Mouse (Mus musculus): ENCODE data around the gene Rbck1. TPM values are rescaled to one million over a fixed set of nuclear protein-coding genes. Genes with fewer than 3 reads are reported as not detected.

The Rbck1 gene
- total RNA-seq, 1 experiment = 69.9 TPM

- Histone ChIP-seq H3K9me3 (ENCODE audit: control insufficient read depth, insufficient read depth, low read depth, low read length) (no peaks in the 10 kb centered on the region), H3K27ac (ENCODE audit: insufficient read depth, low read depth, low read length, poor library complexity, severe bottlenecking) (no peak overlapping the region), H3K4me3 (ENCODE audit: insufficient read depth in 1 of 2, low read depth in 1 of 2, low read length in 2 of 2, poor library complexity in 1 of 2, severe bottlenecking in 1 of 2) (no peak overlapping the region), H3K4me1 (ENCODE audit: control insufficient read depth in 2 of 2, insufficient read depth in 2 of 2, low read length in 2 of 2, poor library complexity in 1 of 2) (no peaks in the 10 kb centered on the region), H3K36me3 (ENCODE audit: control insufficient read depth, insufficient read depth, low read length, poor library complexity, severe bottlenecking) (peaks cover 10% of the 10 kb centered on the region), H3K9ac (ENCODE audit: insufficient read depth, low read depth, low read length, poor library complexity, severe bottlenecking) (no peak overlapping the region)
- in situ Hi-C loops (cut with MboI; ENCODE audit: low sequenced_read_pairs in 2 of 2, unreplicated experiment in 2 of 2) = no loop called here
- no peak for TF ChIP-seq HCFC1 (IDR thresholded peaks at IDR 0.05; ENCODE audit: borderline replicate concordance, insufficient read depth, low read length)
- TF ChIP-seq ZNF384 (IDR thresholded peaks at IDR 0.05; ENCODE audit: low read depth, low read length) = no peak
- TF ChIP-seq ZC3H11A (IDR thresholded peaks at IDR 0.05; ENCODE audit: borderline replicate concordance, low read depth, low read length) = no peak
- TF ChIP-seq MAFK (IDR thresholded peaks at IDR 0.05; ENCODE audit: insufficient read depth, low read depth, low read length) = no peak
- no peak for TF ChIP-seq CHD2 (IDR thresholded peaks at IDR 0.05; ENCODE audit: low read depth, low read length)
- DNase-seq (ENCODE audit: low read depth, low spot score) = no peak
Measured at GRCm38 (mm10) chr2:152287560-152287959, 44.9 kb downstream of the Rbck1 start.

- Histone ChIP-seq H3K9me3 (ENCODE audit: control insufficient read depth, insufficient read depth, low read depth, low read length) (no peaks in the 10 kb centered on the region), H3K36me3 (ENCODE audit: control insufficient read depth, insufficient read depth, low read length, poor library complexity, severe bottlenecking) (peaks cover 22% of the 10 kb centered on the region), H3K27ac (ENCODE audit: insufficient read depth, low read depth, low read length, poor library complexity, severe bottlenecking) (no peak overlapping the region), H3K4me1 (ENCODE audit: control insufficient read depth in 2 of 2, insufficient read depth in 2 of 2, low read length in 2 of 2, poor library complexity in 1 of 2) (no peaks in the 10 kb centered on the region), H3K9ac (ENCODE audit: insufficient read depth, low read depth, low read length, poor library complexity, severe bottlenecking) (no peak overlapping the region), H3K4me3 (ENCODE audit: insufficient read depth in 1 of 2, low read depth in 1 of 2, low read length in 2 of 2, poor library complexity in 1 of 2, severe bottlenecking in 1 of 2) (no peak overlapping the region)
- TF ChIP-seq CHD2 (IDR thresholded peaks at IDR 0.05; ENCODE audit: low read depth, low read length) (no peak), ZC3H11A (IDR thresholded peaks at IDR 0.05; ENCODE audit: borderline replicate concordance, low read depth, low read length) (no peak), MAFK (IDR thresholded peaks at IDR 0.05; ENCODE audit: insufficient read depth, low read depth, low read length) (no peak), ZNF384 (IDR thresholded peaks at IDR 0.05; ENCODE audit: low read depth, low read length) (no peak), HCFC1 (IDR thresholded peaks at IDR 0.05; ENCODE audit: borderline replicate concordance, insufficient read depth, low read length) (no peak)
- in situ Hi-C loops (cut with MboI; ENCODE audit: low sequenced_read_pairs in 2 of 2, unreplicated experiment in 2 of 2) = no loop called here
- no peak for DNase-seq (ENCODE audit: low read depth, low spot score)
Measured at GRCm38 (mm10) chr2:152281407-152281806, 51.0 kb downstream of the Rbck1 start.

- peaks cover 29% of the 10 kb centered on the region for H3K36me3 ChIP-seq (ENCODE audit: control insufficient read depth, insufficient read depth, low read length, poor library complexity, severe bottlenecking)
- DNase-seq (ENCODE audit: low read depth, low spot score) = no peak
- TF ChIP-seq ZC3H11A (IDR thresholded peaks at IDR 0.05; ENCODE audit: borderline replicate concordance, low read depth, low read length) (no peak), HCFC1 (IDR thresholded peaks at IDR 0.05; ENCODE audit: borderline replicate concordance, insufficient read depth, low read length) (no peak), ZNF384 (IDR thresholded peaks at IDR 0.05; ENCODE audit: low read depth, low read length) (no peak), MAFK (IDR thresholded peaks at IDR 0.05; ENCODE audit: insufficient read depth, low read depth, low read length) (no peak), CHD2 (IDR thresholded peaks at IDR 0.05; ENCODE audit: low read depth, low read length) (no peak)
- H3K27ac ChIP-seq (ENCODE audit: insufficient read depth, low read depth, low read length, poor library complexity, severe bottlenecking) = no peak overlapping the region
- peaks cover 0 to 3% of the 10 kb centered on the region in 2 experiments; a peak in 1 of 4 replicates for H3K4me1 ChIP-seq (ENCODE audit: control insufficient read depth in 2 of 2, insufficient read depth in 2 of 2, low read length in 2 of 2, poor library complexity in 1 of 2)
- in situ Hi-C loops (cut with MboI; ENCODE audit: low sequenced_read_pairs in 2 of 2, unreplicated experiment in 2 of 2) = no loop called here
- no peak overlapping the region for H3K4me3 ChIP-seq (ENCODE audit: insufficient read depth in 1 of 2, low read depth in 1 of 2, low read length in 2 of 2, poor library complexity in 1 of 2, severe bottlenecking in 1 of 2)
- no peak overlapping the region for H3K9ac ChIP-seq (ENCODE audit: insufficient read depth, low read depth, low read length, poor library complexity, severe bottlenecking)
- no peaks in the 10 kb centered on the region for H3K9me3 ChIP-seq (ENCODE audit: control insufficient read depth, insufficient read depth, low read depth, low read length)
Measured at GRCm38 (mm10) chr2:152273639-152274038, 58.8 kb downstream of the Rbck1 start.

Other genes with a start within 250 kb of the Rbck1 start
- gene Srxn1, start 227.1 kb downstream of the Rbck1 start, total RNA-seq (2012; rRNA removed) = 16.0 and 18.3 TPM in 2 replicates
- 22.4 and 54.6 TPM in 2 replicates for gene Tcf15, start 189.1 kb downstream of the Rbck1 start, total RNA-seq (2012; rRNA removed)
- 116 and 134 TPM in 2 replicates for gene Csnk2a1, start 105.8 kb downstream of the Rbck1 start, total RNA-seq (2012; rRNA removed)
- 18.7 and 20.2 TPM in 2 replicates for gene Tbc1d20, start 38.8 kb downstream of the Rbck1 start, total RNA-seq (2012; rRNA removed)
- 18.5 and 29.2 TPM in 2 replicates for gene Trib3, start 11.4 kb upstream of the Rbck1 start, total RNA-seq (2012; rRNA removed)
- gene Nrsn2, start 44.0 kb upstream of the Rbck1 start, total RNA-seq (2012; rRNA removed) = 2.1 and 3.3 TPM in 2 replicates
- gene Sox12, start 65.4 kb upstream of the Rbck1 start, total RNA-seq (2012; rRNA removed) = 7.4 and 9.1 TPM in 2 replicates
- 21.4 and 22.9 TPM in 2 replicates for gene Zcchc3, start 82.4 kb upstream of the Rbck1 start, total RNA-seq (2012; rRNA removed)
- 0.18 and 0.58 TPM in 2 replicates for gene 6820408C15Rik, start 82.9 kb upstream of the Rbck1 start, total RNA-seq (2012; rRNA removed)
- not detected in 2 replicates for gene Defb23, start 132.0 kb upstream of the Rbck1 start, total RNA-seq (2012; rRNA removed)
- not detected in 2 replicates for gene Defb20, start 144.4 kb upstream of the Rbck1 start, total RNA-seq (2012; rRNA removed)
- gene Defb22, start 157.5 kb upstream of the Rbck1 start, total RNA-seq (2012; rRNA removed) = not detected in 2 replicates
- gene Defb26, start 179.0 kb upstream of the Rbck1 start, total RNA-seq (2012; rRNA removed) = not detected in 2 replicates
- gene Defb28, start 185.6 kb upstream of the Rbck1 start, total RNA-seq (2012; rRNA removed) = not detected in 2 replicates
- not detected in 2 replicates for gene Defb29, start 207.4 kb upstream of the Rbck1 start, total RNA-seq (2012; rRNA removed)
- gene Gm17416, start 236.7 kb upstream of the Rbck1 start, total RNA-seq (2012; rRNA removed) = not detected in 2 replicates
- gene Defb21, start 240.1 kb upstream of the Rbck1 start, total RNA-seq (2012; rRNA removed) = not detected in 2 replicates
- not detected in 2 replicates for gene Defb19, start 247.7 kb upstream of the Rbck1 start, total RNA-seq (2012; rRNA removed)